Mouse (Mus musculus): ENCODE data around the gene Ap3m1. TPM values are rescaled to one million over a fixed set of nuclear protein-coding genes. Genes with fewer than 3 reads are reported as not detected.
"Not testable (repeated sequence)": the region's sequence is repeated elsewhere in the genome, so short reads cannot be mapped to it uniquely, and the experiment has no call there.

The Ap3m1 gene
- 107 and 125 TPM in 2 replicates for polyA plus RNA-seq (2015; fragmentation: Nextera tagmentation; extraction: Ambion mirVana)

DNA sequence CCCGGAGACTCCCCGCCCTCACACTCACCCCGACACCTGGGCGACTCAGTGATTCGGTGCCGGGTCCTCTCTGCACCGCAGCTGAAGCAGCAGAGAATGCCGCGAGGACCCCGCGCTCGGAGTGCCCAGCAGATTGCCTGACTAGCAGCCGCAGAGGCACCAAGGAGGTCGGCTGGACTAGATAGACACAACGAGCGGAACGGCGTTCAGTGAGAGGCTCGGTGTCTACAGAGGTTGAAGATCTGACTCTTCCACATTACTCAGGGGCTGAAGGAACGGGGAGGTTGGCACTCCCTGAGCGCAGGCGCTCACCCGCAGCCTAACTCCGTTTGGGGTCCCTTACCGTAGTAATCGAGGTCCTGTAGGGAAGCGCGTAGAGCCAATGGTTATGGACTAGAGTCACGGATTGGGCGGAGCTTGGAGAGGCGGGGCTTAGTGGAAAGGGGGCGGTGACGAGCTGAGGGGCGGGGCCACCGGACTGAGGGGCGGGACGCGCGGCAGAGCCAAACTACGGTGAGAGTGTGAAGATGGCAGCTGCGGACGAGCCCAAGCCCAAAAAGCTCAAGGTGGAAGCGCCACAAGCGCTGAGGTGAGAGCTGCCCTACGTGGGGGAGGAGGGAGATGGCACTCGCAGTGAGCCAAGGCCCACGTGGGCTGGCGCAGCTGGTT lies at the start of gene Ap3m1, which contains the start of gene Adk:
Gene Ap3m1, minus strand, starts transcription at position 397 of the 669 bp plus-strand sequence.
Gene Adk, plus strand, starts transcription at position 463 of the 669 bp plus-strand sequence.
- Histone ChIP-seq H3K4me2 (peak within 1 kb of the TSS; percentile 80), H3K4me3 (peak within 1 kb of the TSS; percentile 87), H3K27me3 (no peaks in the 10 kb centered on the region), H3K27ac (peak within 1 kb of the TSS; percentile 81), H3K9ac (peak within 1 kb of the TSS; percentile 83), H3K9me3 (replicated peaks) (no peaks in the 10 kb centered on the region), H3K4me1 (peaks cover 15% of the 10 kb centered on the region), H3K36me3 (ENCODE audit: poor library complexity, severe bottlenecking) (no peaks in the 10 kb centered on the region)
- under 1% methylated on average over 48 of the region's 48 CpGs for WGBS
- peak; percentile 99 for ATAC-seq

DNA sequence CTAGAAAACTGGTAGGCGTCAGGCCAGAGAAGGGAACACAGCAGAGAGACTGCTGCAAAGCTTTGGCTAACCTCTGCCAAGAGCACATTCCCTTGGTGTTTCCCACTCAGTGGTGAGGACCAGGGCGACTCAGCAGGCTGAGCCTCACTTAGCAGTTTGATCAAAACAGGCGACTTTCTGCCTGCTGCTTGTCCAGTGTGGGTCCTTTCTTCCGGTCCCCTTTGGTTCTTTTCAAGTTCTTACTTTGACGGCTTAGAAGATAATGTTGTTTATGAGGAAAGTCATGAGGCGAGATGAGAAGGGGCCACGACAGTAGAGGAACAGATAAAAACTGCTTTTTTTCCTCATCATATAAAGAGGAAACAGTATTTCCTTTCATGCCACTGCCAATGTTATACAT lies 49.3 kb upstream of the Ap3m1 start:
- no peak overlapping the region for H3K4me3 ChIP-seq
- no peaks in the 10 kb centered on the region for H3K27me3 ChIP-seq
- H3K27ac ChIP-seq, result no peak overlapping the region
- no peaks in the 10 kb centered on the region for H3K36me3 ChIP-seq (ENCODE audit: poor library complexity, severe bottlenecking)
- H3K9ac ChIP-seq, result no peak overlapping the region
- no peak overlapping the region for H3K4me2 ChIP-seq
- no peak for ATAC-seq
- peaks cover 9% of the 10 kb centered on the region for H3K4me1 ChIP-seq
- 51% methylated on average over 7 of the region's 7 CpGs for WGBS
- H3K9me3 ChIP-seq (replicated peaks), result no peaks in the 10 kb centered on the region

DNA sequence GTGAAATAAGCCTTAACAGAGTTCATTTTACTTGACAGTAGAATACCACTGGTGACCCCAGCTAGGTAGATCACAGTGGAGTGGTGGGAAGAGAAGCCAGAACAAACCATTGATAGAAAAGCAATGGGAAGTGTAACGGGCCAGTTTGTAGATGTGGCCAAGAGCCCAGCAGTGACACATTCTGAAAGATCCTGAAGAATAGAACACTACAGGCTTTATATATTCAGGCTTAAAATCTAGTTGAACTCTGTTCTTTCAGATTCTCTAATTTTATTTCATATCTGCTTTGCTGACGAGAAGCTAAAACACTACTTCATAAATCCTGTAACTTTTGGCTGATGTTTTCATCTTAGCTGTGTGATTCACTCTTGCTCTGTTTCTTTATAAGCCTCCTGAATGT lies 48.6 kb upstream of the Ap3m1 start:
- 80% methylated on average over 2 of the region's 2 CpGs for WGBS
- no peaks in the 10 kb centered on the region for H3K27me3 ChIP-seq
- H3K4me1 ChIP-seq, result peaks cover 9% of the 10 kb centered on the region
- H3K27ac ChIP-seq, result no peak overlapping the region
- no peak overlapping the region for H3K4me2 ChIP-seq
- H3K9me3 ChIP-seq (replicated peaks), result no peaks in the 10 kb centered on the region
- H3K4me3 ChIP-seq, result no peak overlapping the region
- no peaks in the 10 kb centered on the region for H3K36me3 ChIP-seq (ENCODE audit: poor library complexity, severe bottlenecking)
- H3K9ac ChIP-seq, result no peak overlapping the region
- no peak for ATAC-seq

GRCm38 (mm10) chr14:21099371-21099770 lies 47.1 kb upstream of the Ap3m1 start:
- Histone ChIP-seq H3K27me3 (no peaks in the 10 kb centered on the region), H3K36me3 (ENCODE audit: poor library complexity, severe bottlenecking) (no peaks in the 10 kb centered on the region), H3K9ac (no peak overlapping the region), H3K27ac (no peak overlapping the region), H3K4me3 (no peak overlapping the region), H3K9me3 (replicated peaks) (no peaks in the 10 kb centered on the region), H3K4me2 (no peak overlapping the region), H3K4me1 (peaks cover 9% of the 10 kb centered on the region)
- no peak for ATAC-seq
- WGBS, result 83% methylated on average over 7 of the region's 7 CpGs

DNA sequence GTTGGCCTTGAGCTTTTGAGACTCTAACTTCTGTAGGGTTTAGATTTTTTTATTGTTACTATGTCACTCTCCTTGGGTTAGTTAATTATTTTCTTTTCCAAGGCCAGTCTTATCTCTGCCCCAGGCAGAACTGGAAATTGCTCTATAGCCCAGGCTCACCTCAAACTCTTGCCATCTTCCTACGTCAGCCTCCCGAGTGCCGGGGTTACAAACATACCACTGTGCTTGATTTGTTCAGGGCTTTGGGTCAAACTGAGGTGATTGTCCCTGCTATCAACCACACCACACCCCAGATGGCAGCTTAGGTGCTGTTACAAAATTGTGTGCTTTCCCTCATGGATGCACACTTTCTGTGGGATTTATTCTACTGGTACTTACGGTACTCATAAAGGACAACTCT lies 44.4 kb upstream of the Ap3m1 start:
- Histone ChIP-seq H3K9ac (no peak overlapping the region), H3K27me3 (no peaks in the 10 kb centered on the region), H3K4me1 (peaks cover 9% of the 10 kb centered on the region), H3K4me2 (no peak overlapping the region), H3K4me3 (no peak overlapping the region), H3K27ac (no peak overlapping the region), H3K36me3 (ENCODE audit: poor library complexity, severe bottlenecking) (0 out of 2 replicates have a peak, but pooled peaks cover 3% of the 10 kb centered on the region), H3K9me3 (replicated peaks) (no peaks in the 10 kb centered on the region)
- 90% methylated on average over 4 of the region's 4 CpGs for WGBS
- no peak for ATAC-seq

- no peak for ATAC-seq
Measured at GRCm38 (mm10) chr14:21096279-21096678, 44.0 kb upstream of the Ap3m1 start.

GRCm38 (mm10) chr14:21094161-21094560 lies 41.9 kb upstream of the Ap3m1 start:
- not testable (repeated sequence) for H3K36me3 ChIP-seq (ENCODE audit: poor library complexity, severe bottlenecking); ATAC-seq; H3K4me3 ChIP-seq; H3K9ac ChIP-seq; H3K4me1 ChIP-seq; H3K9me3 ChIP-seq (replicated peaks); H3K27ac ChIP-seq; H3K4me2 ChIP-seq; H3K27me3 ChIP-seq

More at GRCm38 (mm10) chr14:21096279-21096678, 44.0 kb upstream of the Ap3m1 start:
- no peak overlapping the region for H3K27ac ChIP-seq
- no peak overlapping the region for H3K4me3 ChIP-seq
- no peaks in the 10 kb centered on the region for H3K27me3 ChIP-seq
- no peak overlapping the region for H3K9ac ChIP-seq
- 0 out of 2 replicates have a peak, but pooled peaks cover 3% of the 10 kb centered on the region for H3K36me3 ChIP-seq (ENCODE audit: poor library complexity, severe bottlenecking)
- H3K4me2 ChIP-seq, result no peak overlapping the region
- H3K4me1 ChIP-seq, result peaks cover 6% of the 10 kb centered on the region
- H3K9me3 ChIP-seq (replicated peaks), result no peaks in the 10 kb centered on the region

DNA sequence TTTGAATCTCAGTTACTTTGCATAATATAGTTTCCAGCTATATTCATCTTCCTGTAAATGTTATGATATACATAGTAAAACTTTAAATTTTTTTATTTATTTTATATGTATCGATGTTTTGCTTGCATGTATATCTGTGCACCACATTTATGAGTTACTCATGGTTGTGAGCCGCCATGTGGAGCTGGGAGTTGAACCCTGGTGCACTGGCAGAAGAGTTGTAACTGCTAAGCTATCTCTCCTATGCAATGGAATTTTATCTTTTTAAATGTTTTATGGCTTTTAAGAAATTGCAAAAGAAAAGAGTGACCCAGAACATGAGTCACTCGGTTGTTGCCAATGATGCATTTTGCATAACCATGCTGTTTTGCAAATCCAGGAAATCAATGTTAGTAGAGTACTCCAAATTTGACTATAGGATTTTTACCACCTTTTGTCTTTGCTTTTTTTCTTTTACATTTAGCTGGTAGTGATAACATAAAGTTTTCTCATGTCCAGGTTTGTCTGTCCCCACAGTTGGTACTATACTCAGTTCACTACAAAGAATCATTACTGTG lies 38.7 kb upstream of the Ap3m1 start:
- H3K27ac ChIP-seq, result no peak overlapping the region
- H3K27me3 ChIP-seq, result no peaks in the 10 kb centered on the region
- no peak for ATAC-seq
- no peak overlapping the region for H3K4me2 ChIP-seq
- no peak overlapping the region for H3K9ac ChIP-seq
- no peak overlapping the region for H3K4me3 ChIP-seq
- H3K9me3 ChIP-seq (replicated peaks), result no peaks in the 10 kb centered on the region
- 94% methylated on average over 3 of the region's 3 CpGs for WGBS
- 0 out of 2 replicates have a peak, but pooled peaks cover 3% of the 10 kb centered on the region for H3K36me3 ChIP-seq (ENCODE audit: poor library complexity, severe bottlenecking)
- H3K4me1 ChIP-seq, result 0 out of 2 replicates have a peak, but pooled peaks cover 9% of the 10 kb centered on the region

- H3K9me3 ChIP-seq (replicated peaks), result no peaks in the 10 kb centered on the region
- H3K27me3 ChIP-seq, result no peaks in the 10 kb centered on the region
- ATAC-seq, result no peak
- 0 out of 2 replicates have a peak, but pooled peaks cover 9% of the 10 kb centered on the region for H3K4me1 ChIP-seq
- no peak overlapping the region for H3K4me2 ChIP-seq
- H3K9ac ChIP-seq, result no peak overlapping the region
- H3K4me3 ChIP-seq, result no peak overlapping the region
- no peak overlapping the region for H3K27ac ChIP-seq
- 0 out of 2 replicates have a peak, but pooled peaks cover 3% of the 10 kb centered on the region for H3K36me3 ChIP-seq (ENCODE audit: poor library complexity, severe bottlenecking)
- WGBS, result 90% methylated on average over 3 of the region's 3 CpGs
Measured at GRCm38 (mm10) chr14:21090400-21090799, 38.1 kb upstream of the Ap3m1 start.

DNA sequence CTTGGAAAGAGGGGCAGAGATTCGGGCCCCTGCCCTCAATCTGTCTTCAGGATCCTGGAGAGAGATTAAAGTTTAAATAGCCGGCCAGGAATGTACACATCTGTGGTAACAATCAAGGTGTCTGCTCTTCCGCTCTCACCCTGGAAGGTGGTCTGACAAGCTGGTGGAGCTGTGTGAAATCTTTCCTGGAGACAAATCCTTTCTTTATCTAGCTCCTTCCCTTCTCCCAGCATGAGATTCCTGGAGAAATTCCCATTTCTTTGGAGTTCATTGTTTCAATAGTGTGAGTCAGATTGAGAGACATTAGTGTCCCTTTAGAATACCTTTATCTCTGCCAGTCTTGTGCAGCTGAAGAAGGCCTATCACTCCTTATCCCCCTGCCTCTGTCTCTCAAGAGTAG lies 36.4 kb upstream of the Ap3m1 start:
- no peak for ATAC-seq
- H3K4me2 ChIP-seq, result no peak overlapping the region
- no peak overlapping the region for H3K27ac ChIP-seq
- H3K36me3 ChIP-seq (ENCODE audit: poor library complexity, severe bottlenecking), result 0 out of 2 replicates have a peak, but pooled peaks cover 3% of the 10 kb centered on the region
- no peak overlapping the region for H3K9ac ChIP-seq
- 40% methylated on average over 3 of the region's 3 CpGs for WGBS
- 0 out of 2 replicates have a peak, but pooled peaks cover 9% of the 10 kb centered on the region for H3K4me1 ChIP-seq
- H3K27me3 ChIP-seq, result no peaks in the 10 kb centered on the region
- no peak overlapping the region for H3K4me3 ChIP-seq
- no peaks in the 10 kb centered on the region for H3K9me3 ChIP-seq (replicated peaks)

DNA sequence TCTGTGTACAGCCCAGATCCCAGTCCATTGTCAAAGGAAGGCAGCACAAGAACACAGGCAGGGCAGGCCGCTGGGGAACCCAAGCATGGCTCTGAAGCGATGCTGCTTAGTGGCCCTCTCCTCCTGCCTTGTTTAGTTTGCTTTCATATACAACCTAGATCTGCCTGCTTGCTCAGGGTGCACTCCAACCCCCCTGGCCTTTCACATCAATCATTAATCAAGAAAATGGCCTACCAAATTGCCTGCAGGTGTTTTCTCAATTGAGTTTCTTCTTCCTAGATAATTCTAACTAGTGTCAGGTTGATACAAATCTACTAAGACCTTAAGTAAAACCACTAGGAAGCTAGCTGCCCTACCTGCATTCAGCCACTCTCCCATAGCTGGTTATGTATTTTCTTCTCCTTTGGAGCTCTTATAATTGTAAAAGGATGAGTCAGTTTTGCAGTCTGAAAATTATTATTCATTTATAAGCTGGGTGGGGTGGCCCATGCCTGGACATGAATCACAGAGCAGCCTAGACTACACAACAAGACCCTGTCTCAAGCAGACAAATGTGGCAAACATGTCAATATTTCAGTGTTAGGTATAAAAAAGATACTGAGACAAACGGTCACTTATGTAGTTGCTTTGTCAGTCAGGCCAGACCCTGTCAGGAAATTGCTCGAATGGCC lies 35.2 kb upstream of the Ap3m1 start:
- Histone ChIP-seq H3K4me1 (0 out of 2 replicates have a peak, but pooled peaks cover 9% of the 10 kb centered on the region), H3K27ac (no peak overlapping the region), H3K9me3 (replicated peaks) (no peaks in the 10 kb centered on the region), H3K36me3 (ENCODE audit: poor library complexity, severe bottlenecking) (no peaks in the 10 kb centered on the region), H3K4me3 (no peak overlapping the region), H3K9ac (no peak overlapping the region), H3K27me3 (no peaks in the 10 kb centered on the region), H3K4me2 (no peak overlapping the region)
- no peak for ATAC-seq
- 77% methylated on average over 4 of the region's 4 CpGs for WGBS

- Histone ChIP-seq H3K36me3 (ENCODE audit: poor library complexity, severe bottlenecking) (no peaks in the 10 kb centered on the region), H3K27me3 (no peaks in the 10 kb centered on the region), H3K9me3 (replicated peaks) (no peaks in the 10 kb centered on the region), H3K4me1 (0 out of 2 replicates have a peak, but pooled peaks cover 9% of the 10 kb centered on the region), H3K4me3 (no peak overlapping the region), H3K9ac (no peak overlapping the region), H3K4me2 (no peak overlapping the region), H3K27ac (no peak overlapping the region)
- no peak for ATAC-seq
- 65% methylated on average over 7 of the region's 7 CpGs for WGBS
Measured at GRCm38 (mm10) chr14:21086827-21087351, 34.6 kb upstream of the Ap3m1 start.
